Mouse (Mus musculus) c-Kit-positive CD71-positive TER-119-positive erythroid progenitor cells, embryonic 14.5 days (primary cell): ENCODE results near the gene Depdc5.
"Not testable (repeated sequence)": the region's sequence is repeated elsewhere in the genome, so short reads cannot be mapped to it uniquely, and the experiment has no call there.

Source experiments
- DNase-seq: peaks from one replicate; pipeline ENCODE4 v3.0.0-alpha.2; 2013; ENCODE audit warnings: low spot score

Gene Depdc5

DNA sequence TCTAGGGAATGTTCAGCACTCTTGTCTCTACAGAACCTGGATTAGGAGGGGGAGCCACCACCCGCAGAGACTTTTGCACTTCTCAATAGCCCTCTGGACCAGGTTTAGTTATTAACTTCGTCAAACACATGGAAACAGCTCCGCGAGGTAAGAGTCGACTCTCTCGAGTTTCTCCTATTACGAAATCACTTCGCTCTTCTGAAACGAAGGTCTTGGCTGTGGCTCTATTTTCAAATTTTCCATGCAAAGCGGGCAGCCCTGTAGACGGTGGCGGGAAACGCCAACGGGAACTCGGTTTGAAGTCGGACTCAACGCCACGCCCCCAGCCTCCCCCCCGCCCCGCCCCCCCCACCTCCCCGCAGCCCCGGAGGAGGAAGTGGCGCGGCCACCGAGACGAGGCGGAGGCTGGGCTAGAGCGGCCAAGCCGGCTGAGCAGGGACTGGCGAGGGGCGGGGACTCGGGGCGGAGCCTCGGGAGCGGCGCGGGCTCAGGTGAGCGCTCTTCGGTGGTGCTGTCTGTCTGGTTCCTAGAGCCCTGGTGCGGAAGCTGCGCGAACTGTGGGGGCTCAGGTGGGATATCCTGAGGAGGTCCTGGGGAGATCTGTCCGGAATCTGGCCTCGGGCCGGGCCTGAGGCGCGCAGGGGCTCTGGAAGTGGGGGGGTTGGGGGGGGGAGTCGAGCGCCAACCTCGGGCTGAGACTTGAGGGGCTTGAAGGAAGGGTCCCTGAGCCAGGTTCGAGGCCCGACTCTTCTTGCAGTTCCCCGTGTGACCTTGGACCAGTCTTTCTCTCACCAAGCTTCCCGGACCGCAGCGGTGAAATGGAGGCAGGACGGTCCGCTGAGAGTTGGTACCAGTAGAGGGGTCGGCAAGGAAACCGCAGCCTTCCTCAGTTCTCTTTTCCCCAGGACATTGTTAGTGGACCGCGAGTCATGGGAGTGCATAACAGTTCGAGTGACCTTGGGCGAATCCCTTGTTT, at the start of gene Depdc5:
Depdc5 (plus strand) TSS at position 449 of the 976 bp plus-strand sequence.
- DNase-seq = peak; percentile 89

DNA sequence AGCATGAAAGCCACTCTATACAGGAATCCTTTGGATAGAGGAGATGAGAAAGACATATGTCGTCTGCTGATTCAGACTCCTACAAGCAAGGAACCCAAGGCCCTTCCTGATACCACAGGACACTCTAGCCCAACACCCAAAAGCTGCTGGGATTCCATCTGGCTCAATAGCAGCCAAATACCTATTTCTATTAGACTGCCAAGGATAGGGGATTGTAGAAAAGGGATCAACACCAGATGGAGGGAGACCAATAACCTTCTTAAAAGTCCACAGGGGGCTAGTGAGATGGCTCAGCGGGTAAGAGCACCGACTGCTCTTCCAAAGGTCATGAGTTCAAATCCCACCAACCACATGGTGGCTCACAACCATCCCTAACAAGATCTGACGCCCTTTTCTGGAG, 48.1 kb upstream of the Depdc5 start:
- DNase-seq = no peak

DNA sequence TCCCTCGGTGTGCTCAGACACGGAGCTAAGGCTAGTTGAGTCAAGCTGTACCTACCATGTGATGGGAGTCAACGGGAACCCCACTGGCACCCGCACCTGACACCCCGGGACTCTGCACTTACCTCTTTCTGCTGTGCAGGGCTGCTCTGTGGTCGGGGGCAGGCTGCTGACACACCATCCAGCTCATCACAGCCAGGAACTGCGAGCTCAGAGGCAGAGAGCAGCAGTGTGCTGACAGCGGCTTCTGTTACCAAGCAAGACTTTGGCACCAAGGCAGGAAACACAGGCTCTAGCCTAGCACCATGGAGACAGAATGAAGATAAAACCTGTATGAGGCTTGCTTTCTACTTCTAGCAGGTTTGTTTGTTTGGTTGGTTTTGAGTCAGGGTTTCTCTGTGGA, 43.0 kb upstream of the Depdc5 start:
- no peak for DNase-seq

DNA sequence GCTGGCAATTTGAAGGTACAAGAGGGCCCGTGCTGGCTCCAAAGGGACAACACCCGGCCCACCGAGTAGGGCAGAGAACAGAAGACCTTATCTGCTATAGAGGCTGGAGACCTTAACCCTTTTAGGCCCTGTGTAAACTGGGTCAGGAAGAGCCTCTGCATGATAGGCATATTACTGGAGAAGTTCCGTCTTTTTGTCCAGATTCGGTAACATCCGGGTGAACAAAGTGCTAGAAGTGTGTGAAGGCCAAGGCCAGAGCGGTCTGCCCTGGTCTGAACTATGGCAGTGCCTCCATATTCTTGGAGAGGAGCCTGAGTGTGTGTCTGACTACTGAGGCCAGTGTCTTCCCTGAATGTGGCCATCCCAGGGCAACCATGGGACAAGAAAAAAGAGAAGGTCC, 36.5 kb upstream of the Depdc5 start, which contains the start of gene Gm20671:
Gm20671 (minus strand) TSS at position 101 of the 400 bp plus-strand sequence.
- DNase-seq = no peak

DNA sequence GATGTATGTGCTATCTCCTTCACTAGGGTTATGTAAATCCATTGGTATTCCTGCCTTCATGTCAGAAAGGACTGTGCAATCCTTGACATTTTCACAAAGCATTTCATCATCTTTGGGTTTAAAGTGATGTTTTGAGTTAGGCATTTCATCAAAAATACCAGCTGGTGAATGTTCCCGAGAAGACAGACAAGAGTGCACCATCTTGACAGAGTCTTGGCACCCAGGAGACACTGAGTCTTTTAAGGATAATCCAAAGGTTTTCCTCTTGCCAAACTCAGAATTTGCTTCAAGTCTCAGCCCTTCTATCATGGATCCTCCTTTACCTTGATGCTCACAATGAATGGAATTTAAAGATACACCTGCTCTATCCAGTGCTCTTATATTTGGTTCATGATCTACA, 34.7 kb upstream of the Depdc5 start:
- DNase-seq = not testable (repeated sequence)

DNA sequence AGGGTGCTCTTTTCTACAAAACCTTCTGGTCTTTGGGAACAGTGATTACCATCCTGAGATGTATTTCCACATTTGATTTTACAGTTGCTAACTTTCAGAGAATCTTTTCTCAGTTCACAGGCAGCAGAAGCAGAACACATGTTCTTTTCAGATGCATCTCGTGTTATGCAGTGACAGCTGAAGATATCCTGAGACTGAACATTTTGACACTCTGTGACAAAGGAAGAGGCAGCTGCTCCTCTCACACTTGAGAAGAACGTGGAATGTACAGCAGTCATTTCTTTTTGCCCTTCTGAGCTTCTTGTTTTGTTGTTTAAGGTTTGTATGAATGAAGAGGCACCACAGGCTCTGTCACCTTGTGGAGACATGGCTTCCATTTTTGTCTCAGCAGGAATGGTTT, 33.4 kb upstream of the Depdc5 start:
- no peak for DNase-seq

DNA sequence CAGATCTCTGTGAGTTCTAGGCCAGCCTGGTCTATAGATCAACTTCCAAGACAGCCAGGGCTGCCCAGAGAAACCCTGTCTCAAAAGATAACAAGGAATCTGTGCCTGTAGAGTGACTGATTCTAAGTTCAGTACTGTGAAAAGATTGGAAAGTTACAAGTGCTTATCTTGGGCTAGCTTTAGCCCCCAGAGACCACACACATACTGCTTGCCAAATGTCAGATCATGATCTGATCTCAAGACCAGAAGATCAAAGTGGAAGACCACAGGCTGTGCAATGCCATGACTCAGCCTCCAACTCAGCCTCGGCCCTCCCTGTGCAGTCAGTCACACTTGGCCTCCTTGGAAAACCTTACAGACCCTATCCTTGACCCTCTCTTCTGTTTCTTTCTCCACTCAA, 29.0 kb upstream of the Depdc5 start:
- DNase-seq = no peak

DNA sequence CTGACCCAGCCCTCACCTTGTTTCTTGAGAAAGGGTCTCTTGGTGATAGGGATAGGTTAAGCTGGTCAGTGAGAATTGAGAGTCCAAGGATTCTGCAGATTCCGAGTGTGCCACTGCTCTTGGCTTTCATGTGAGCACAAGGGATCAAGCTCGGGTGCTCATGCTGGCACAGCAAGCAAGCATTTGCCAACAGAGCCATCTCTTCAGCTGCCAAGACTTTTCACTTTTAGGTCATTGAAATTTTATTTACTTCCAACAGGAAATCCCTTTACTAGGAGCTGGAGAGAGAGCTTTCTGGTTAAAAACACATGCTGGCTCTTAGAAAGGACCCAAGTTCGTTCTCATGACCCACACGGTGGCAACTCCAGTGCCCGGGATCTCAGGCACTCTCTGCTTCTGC, 26.5 kb upstream of the Depdc5 start:
- no peak for DNase-seq

DNA sequence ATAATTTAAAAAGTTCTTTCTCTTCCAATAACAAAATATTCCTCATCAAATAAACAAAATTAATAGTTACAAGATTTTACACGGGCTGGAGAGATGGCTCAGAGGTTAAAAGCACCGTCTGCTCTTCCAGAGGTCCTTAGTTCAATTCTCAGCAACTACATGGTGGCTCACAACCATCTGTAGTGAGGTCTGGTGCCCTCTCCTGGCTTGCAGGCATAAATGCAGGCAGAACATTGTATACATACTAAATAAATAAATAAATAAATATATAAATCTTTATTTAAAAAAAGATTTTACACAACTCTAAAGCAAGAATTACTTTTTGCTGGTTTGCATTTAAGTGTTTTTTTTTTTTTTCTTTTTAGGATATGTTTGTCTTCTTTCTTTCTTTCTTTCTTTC, 23.5 kb upstream of the Depdc5 start:
- DNase-seq = no peak

DNA sequence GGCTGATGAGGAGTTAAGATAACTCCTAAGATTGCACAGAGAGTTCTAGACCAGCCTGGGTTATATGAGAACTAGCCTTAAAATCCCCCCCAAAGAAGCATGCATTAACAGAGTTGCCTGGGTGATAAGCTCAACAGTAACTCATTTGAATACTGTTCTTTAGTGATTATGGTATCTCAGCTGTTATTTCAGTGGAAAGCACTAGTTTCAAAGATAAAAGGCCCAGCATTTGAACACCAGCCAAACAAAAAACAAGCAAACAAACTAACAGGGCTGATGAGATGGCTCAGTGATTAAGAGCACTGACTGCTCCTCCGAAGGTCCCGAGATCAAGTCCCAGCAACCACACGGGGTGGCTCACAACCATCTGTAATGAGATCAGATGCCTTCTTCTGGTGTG, 14.3 kb upstream of the Depdc5 start:
- peak; percentile 51 for DNase-seq

DNA sequence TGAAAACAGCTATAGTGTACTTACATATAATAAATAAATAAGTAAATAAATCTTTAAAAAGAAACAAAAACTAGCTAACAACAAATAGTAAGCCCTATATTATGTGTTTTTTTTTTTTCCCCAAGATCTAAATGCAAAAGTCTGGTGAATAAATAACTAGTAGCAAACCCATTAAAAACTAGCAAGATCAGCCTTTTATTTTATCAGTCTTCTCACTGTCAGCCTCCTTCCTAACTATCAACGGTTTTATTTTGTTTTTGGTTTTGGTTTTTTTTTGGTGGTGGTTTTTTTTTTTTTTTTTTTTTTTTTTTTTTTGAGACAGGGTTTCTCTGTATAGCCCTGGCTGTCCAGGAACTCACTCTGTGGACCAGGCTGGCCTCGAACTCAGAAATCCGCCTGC, 13.9 kb upstream of the Depdc5 start:
- DNase-seq = not testable (repeated sequence)

DNA sequence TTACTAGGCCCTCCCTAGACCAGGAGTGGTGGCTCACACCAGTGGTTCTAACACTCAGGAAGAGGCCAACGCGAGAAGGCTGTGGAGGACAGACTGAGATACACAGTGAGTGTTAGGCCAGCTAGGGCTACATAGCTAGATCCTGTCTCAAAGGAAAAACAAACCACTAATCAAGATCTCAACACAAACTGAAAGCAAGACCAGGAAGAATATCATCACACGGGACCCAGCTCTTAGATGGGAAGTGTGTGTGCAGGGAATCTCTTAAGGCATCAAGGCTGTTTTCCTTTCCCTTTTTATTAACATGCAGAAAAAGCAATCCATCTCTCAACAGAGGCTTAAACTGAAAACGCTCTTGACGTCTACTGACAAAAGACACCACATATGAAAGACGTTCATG, 11.5 kb upstream of the Depdc5 start:
- DNase-seq = no peak

DNA sequence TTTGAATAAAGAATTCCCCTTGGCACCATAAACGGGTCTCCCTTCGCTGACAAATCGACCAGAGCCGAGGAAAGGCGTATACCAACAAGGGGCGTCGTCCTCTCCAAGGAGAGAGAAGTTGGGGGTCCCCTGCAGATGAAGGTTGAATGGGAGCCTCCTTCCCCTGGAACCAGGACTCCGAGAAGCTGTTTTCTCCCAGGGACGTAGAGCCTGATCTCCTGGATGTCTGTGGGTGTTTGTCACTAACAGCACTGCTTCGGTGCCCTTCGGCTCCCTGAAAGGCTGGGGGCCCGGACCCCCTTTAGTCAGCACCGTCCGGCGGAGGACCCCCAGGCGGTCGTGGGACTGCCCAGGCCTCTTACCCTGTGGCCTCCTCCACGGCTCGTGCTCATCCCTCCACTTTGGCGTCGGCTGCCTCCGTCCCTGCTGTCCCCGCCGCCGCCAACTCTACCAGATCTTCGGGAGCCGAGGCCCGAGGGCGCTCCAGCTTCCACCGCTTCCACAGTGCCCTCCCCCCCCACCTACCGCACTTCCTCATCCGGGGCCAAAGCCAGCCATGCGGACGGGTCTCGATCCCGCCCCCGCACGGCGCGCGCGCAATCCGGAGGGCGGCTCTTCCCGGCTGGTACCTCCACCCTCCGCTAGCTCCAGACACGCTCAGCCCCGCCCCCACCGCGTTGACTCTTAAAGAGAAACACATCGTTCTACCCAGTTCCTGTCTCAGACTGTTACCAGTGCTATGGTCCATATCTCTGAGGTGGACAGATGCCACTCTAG, 9.6 kb upstream of the Depdc5 start, which contains the start of gene Prr14l:
Prr14l (minus strand) TSS at position 526 of the 777 bp plus-strand sequence.
- peak; percentile 96 for DNase-seq

DNA sequence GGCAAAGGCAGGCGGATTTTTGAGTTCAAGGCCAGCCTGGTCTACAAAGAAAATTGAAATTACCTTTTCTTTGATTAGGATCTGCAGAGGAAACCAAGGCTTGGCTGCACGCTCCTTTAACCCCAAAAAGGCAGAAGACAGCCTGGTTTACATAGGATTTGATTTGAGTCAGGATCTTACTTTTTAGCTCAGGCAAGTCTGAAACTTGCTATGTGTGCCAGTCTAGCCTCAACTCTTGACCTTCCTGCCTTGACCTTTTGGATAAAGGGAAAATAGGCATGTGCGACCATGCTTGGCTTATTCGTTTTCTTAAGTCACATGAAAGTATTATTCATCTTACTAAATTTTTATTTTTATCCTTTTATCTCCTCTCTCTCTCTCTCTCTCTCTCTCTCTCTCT, 8.7 kb upstream of the Depdc5 start:
- no peak for DNase-seq

DNA sequence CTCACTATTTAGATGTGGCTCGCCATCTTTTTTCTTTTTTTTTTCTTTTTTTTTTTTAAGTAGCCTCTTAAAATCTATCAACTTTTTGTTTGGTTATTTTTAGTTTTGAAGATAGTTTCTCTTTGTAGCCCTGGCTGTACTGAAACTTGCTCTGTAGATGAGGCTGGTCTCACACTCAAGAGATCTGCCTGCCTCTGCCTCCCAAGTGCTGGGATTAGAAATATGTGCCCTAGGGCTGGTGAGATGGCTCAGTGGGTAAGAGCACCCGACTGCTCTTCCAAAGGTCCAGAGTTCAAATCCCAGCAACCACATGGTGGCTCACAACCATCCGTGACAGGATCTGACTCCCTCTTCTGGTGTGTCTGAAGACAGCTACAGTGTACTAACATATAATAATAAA, 8.2 kb upstream of the Depdc5 start:
- not testable (repeated sequence) for DNase-seq

DNA sequence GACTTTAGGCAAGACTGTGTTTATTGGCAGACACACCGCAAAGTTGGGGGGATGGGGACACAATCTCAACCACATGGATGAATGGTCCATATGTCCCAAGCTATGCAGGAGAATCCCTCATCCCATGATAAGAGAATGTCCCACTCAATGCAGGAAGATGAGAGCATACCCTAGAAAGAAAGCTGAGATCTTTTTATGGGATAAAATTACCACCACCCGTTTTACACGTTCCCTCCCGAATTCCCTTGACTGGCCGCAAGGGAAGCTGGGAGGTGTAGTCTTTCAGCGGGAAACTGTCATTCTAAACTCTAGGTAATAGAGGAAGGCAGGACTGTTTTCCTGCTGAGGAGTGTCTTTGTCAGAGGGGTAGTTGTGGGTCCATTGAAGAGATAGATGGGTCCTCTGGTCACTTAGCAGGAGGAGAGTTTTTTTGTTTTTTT, 5.7 kb upstream of the Depdc5 start:
- DNase-seq = peak; percentile 52

DNA sequence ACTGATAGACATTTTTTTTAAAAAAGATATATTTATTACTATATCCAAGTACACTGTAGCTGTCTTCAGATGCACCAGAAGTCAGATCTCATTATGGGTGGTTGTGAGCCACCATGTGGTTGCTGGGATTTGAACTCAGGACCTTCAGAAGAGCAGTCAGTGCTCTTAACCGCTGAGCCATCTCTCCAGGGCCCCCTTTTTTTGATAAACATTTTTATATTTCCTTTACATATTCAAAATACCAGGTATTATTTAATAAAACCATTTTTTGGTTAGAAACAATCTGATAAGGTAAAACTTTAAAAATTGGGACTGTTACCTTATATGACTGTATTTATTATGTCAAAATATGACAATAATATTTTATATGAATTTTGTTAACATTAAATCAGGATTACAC, 2.4 kb upstream of the Depdc5 start:
- DNase-seq = no peak

DNA sequence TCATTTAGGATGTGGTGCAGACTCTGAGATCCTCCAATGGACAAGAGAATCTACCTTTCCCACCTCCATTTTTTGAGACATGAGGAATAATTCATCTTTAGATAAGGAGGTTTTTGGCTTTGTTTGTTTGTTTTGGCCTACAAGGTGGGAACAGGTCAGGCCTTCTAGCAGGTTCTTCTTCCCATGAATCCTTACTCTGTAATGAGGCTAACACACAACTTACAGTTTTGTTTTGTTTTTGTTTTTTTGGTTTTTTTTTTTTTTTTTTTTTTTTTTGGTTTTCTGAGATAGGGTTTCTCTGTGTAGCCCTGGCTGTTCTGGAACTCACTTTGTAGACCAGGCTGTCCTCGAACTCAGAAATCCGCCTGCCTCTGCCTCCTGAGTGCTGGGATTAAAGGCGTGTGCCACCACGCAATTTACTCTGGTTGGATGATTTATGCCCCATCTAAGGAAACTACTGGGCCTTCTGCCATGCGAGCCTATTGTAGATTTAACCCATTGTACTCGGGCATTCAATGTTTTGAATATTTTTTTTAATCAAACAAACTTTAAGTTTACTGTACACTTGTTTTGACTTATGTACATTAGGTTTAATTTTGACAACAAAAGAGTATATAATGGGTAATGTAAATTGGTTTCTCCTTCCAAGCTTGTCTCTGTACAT, 900 bp upstream of the Depdc5 start:
- DNase-seq = no peak

DNA sequence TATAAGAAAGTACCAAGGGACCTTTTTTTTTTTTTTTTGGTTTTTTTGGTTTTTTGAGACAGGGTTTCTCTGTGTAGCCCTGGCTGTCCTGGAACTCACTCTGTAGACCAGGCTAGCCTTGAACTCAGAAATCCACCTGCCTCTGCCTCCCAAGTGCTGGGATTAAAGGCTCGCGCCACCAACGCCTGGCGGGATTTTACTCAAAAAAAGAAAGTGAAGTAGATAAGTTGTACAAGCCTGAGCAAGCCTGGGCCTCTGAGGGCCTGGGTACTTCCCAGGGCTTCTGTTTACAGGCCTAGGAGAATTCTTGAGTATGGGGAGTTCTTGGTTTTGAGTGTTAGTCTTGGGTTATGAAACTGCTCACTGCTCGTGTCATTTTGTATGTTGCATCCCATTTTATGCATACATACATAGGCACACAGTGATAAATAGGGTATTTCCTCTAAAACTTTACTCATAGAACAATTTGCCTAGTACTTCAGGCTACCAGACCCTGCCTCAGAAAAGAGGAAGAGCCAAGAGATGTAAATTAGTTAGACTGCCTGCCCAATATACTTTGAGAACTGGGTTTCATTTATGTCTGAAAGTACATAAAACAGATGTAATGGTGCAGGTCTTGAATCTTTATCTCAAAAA, 6.0 kb downstream of the Depdc5 start:
- DNase-seq = no peak

DNA sequence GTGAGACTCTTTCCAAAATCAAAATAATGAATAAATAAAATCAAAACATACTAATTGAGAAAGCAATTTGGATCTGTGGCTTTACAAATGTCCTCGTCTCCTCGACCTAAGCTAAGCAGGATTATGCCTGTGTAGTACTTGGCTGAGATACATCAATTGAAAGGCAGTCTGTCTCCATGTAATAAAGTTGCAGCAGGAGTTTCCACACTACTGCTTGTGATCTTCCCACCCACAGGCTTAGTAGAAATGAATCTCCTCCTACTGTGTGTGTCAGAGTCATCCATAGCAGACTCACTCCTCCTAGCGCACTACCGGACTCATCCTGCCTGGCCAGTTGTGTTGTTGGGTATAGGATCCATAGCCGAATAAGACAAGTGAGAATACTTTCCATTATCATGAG, 8.8 kb downstream of the Depdc5 start:
- no peak for DNase-seq

DNA sequence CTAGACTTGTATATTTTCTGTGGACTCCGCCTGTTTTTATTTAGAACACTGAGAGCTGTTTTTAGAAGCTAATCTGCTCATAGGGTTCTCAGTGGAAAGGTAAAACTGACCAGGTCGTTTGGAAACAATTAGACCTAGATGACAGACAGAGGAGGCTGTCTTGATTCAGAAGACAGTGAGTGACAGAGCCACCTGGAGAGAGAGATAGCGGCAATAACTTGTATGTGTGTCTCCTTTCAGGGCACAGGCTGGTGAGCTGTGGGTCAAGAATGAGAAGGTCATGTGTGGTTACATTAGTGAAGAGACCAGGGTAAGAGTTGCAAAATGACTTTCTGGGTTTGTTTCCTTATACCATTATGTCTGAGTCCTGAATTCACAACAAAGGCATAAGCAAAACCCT, 23.2 kb downstream of the Depdc5 start:
- no peak for DNase-seq

DNA sequence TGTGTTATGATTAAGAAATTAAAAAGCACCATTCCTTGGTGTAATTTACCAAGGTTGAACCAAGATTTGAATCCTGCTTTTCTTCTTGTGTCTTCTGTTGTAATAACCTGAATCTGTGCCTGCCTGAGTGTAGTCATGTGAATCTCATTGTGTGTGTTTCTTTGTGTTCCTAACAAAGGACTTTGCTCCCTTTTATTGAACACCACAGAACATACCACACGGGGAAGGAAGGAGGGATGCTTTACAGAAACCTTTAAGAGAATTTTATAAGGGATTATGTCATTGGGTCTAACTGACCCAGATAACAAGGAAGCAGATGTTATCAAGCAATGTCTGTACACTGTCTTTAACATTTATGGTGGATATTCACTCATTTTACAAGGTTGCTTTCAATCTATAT, 44.0 kb downstream of the Depdc5 start:
- DNase-seq = no peak
